Mouse (Mus musculus) layer of hippocampus, postnatal 36 days (tissue): Measurements from ENCODE around the gene Tas2r144. TPM values are rescaled to one million over a fixed set of nuclear protein-coding genes. Genes with fewer than 3 reads are reported as not detected.

Experiments used
- total RNA-seq, 2 experiments: library from RNA; stranded (reverse); gene quantifications; 2 replicates each; pipeline ENCODE4 v1.2.3; 2021

The Tas2r144 gene
- total RNA-seq, 2 experiments from 2014 or later, result not detected

Other genes with a start within 250 kb of the Tas2r144 start
- not detected for gene Sval3, start 247.2 kb upstream of the Tas2r144 start, total RNA-seq
- gene Sva, start 176.9 kb upstream of the Tas2r144 start, total RNA-seq, result not detected
- gene Tas2r139, start 74.4 kb upstream of the Tas2r144 start, total RNA-seq, result not detected
- gene Gstk1, start 30.6 kb downstream of the Tas2r144 start, total RNA-seq, result 1 to 10 TPM; 9.5 to 9.6 TPM
- gene Tmem139, start 46.6 kb downstream of the Tas2r144 start, total RNA-seq, result not detected
- gene Casp2, start 49.7 kb downstream of the Tas2r144 start, total RNA-seq, result 10 to 100 TPM; 20.6 to 23.7 TPM
- gene Clcn1, start 71.4 kb downstream of the Tas2r144 start, total RNA-seq, result 1 to 10 TPM; 2.7 to 3.6 TPM
- 10 to 100 TPM; 76.2 to 77.0 TPM for gene Fam131b, start 109.3 kb downstream of the Tas2r144 start, total RNA-seq
- gene Zyx, start 134.3 kb downstream of the Tas2r144 start, total RNA-seq, result 10 to 100 TPM; 42.8 to 45.0 TPM
- under 1 TPM in 1 of 2 experiments, not detected in 1; 0.15 TPM for gene Epha1, start 157.9 kb downstream of the Tas2r144 start, total RNA-seq
- under 1 TPM in 1 of 2 experiments, not detected in 1; 0.40 TPM for gene Tas2r143, start 184.9 kb downstream of the Tas2r144 start, total RNA-seq
- not detected for gene Tas2r135, start 190.1 kb downstream of the Tas2r144 start, total RNA-seq
- not detected for gene Tas2r126, start 219.2 kb downstream of the Tas2r144 start, total RNA-seq
- not detected for gene Olfr458, start 249.9 kb downstream of the Tas2r144 start, total RNA-seq